Mouse (Mus musculus) cortical plate, adult 2 months (tissue): ENCODE data around the gene Dact2.

ENCODE experiments used
- CTCF ChIP-seq: fragments of 200-500 bp; IDR thresholded peaks from 2 replicates; pipeline ENCODE4 v1.5.1; 2011; ENCODE audit warnings: mild to moderate bottlenecking, control low read depth, low read length; ENCODE audit not compliant: insufficient read depth; ENCODE audit errors: extremely low read depth
- POLR2A ChIP-seq: fragments of 200-500 bp; IDR thresholded peaks from 2 replicates; pipeline ENCODE4 v1.6.1; 2011; ENCODE audit warnings: mild to moderate bottlenecking, low read length, control low read depth; ENCODE audit not compliant: insufficient read depth; ENCODE audit errors: extremely low read depth

DNA sequence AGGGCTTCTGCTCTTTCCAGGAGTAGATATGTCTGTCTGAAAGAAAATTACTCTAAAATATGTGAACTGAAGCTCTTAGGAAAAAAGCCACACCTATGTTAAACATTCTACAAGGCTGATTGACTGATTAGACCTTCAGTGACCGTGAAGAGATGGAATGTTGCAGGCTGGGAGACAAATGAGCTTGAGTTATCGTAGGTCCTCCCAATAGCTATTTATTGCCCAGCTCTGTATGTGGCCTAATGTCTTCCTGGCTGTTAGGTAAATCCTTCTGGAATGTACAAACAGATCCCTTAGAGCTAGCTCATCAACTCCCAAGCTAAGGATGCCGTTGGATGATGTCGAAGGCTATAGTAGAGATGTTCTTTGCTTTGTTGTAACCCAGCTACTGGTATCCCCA lies 11.7 kb downstream of the Dact2 start:
- TF ChIP-seq CTCF (no peak), POLR2A (no peak)
